Mouse (Mus musculus) heart, embryonic 14.5 days (tissue): ENCODE results near the gene Ehbp1l1. TPM values are rescaled to one million over a fixed set of nuclear protein-coding genes. Genes with fewer than 3 reads are reported as not detected.
A peak's percentile ranks its signal among the peaks of the same experiment; 100 is the strongest.
"Not testable (repeated sequence)": the region's sequence is repeated elsewhere in the genome, so short reads cannot be mapped to it uniquely, and the experiment has no call there.

ENCODE experiments used
- ATAC-seq: fragments of 200-750 bp; cut with Nextera tagmentation; 2 replicates; pipeline ENCODE4 v1.8.0; 2017; ENCODE audit warnings: low read depth, moderate TSS enrichment; ENCODE audit not compliant: insufficient number of reproducible peaks, insufficient read depth, low FRiP score
- H3K27ac ChIP-seq, 2 experiments: fragments of 200-500 bp in 1 of 2; fragments of 300-500 bp in 1 of 2; sonication (generic) in 1 of 2; replicated peaks in 1 of 2; 2 replicates each; pipeline ENCODE4 v1.5.1; 2012 to 2014; ENCODE audit warnings: low read depth in 2 of 2, low read length in 2 of 2, control low read depth in 1 of 2, mild to moderate bottlenecking in 1 of 2, mixed read lengths in 1 of 2; ENCODE audit not compliant: control insufficient read depth in 1 of 2, insufficient read depth in 1 of 2
- H3K27me3 ChIP-seq: fragments of 300-500 bp; sonication (generic); 2 replicates; pipeline ENCODE4 v1.6.1; 2014; ENCODE audit warnings: mild to moderate bottlenecking, low read length, control low read depth; ENCODE audit not compliant: control insufficient read depth, insufficient read depth
- H3K36me3 ChIP-seq: fragments of 300-500 bp; sonication (generic); 2 replicates; pipeline ENCODE4 v1.6.1; 2014; ENCODE audit warnings: mild to moderate bottlenecking, control low read depth, low read length, mixed read lengths; ENCODE audit not compliant: control insufficient read depth, insufficient read depth
- H3K4me1 ChIP-seq, 2 experiments: fragments of 200-500 bp in 1 of 2; fragments of 300-500 bp in 1 of 2; sonication (generic) in 1 of 2; 2 replicates each; pipeline ENCODE4 v1.6.1; 2012 to 2014; ENCODE audit warnings: low read length in 2 of 2, control low read depth in 1 of 2, mixed read lengths in 1 of 2; ENCODE audit not compliant: control insufficient read depth in 2 of 2, insufficient read depth in 2 of 2
- H3K4me2 ChIP-seq: fragments of 300-500 bp; sonication (generic); 2 replicates; pipeline ENCODE4 v1.6.1; 2014; ENCODE audit warnings: mild to moderate bottlenecking, low read length
- H3K4me3 ChIP-seq, 2 experiments: fragments of 200-500 bp in 1 of 2; fragments of 300-500 bp in 1 of 2; sonication (generic) in 1 of 2; 2 replicates each; pipeline ENCODE4 v1.5.1; 2012 to 2014; ENCODE audit warnings: low read length in 2 of 2, mild to moderate bottlenecking in 2 of 2, control low read depth in 1 of 2, low read depth in 1 of 2, moderate library complexity in 1 of 2; ENCODE audit not compliant: control insufficient read depth in 1 of 2, insufficient read depth in 1 of 2
- H3K9ac ChIP-seq: fragments of 300-500 bp; sonication (generic); 2 replicates; pipeline ENCODE4 v1.6.1; 2014; ENCODE audit warnings: mild to moderate bottlenecking, low read length
- H3K9me3 ChIP-seq: fragments of 300-500 bp; sonication (generic); 2 replicates; pipeline ENCODE4 v1.6.1; 2016; ENCODE audit warnings: low read length, control low read depth; ENCODE audit not compliant: control insufficient read depth
- WGBS: fragments of 180-500 bp; shearing (Covaris S2); extraction: QIAGEN DNeasy Blood & Tissue Kit; methylation state at CpG from one replicate; pipeline ENCODE4 v1.1.7; 2014; 5-methylcytosine and 5-hydroxymethylcytosine counted together
- polyA plus RNA-seq: library from polyadenylated mRNA; unstranded; fragments of >200 nt; fragmentation: Nextera tagmentation; extraction: Ambion mirVana; gene quantifications from 2 replicates; pipeline ENCODE4 v1.2.1, GENCODE M21; 2014

Ehbp1l1 gene
- polyA plus RNA-seq, 1 experiment from 2014 or later = 66.5 TPM

GRCm38 (mm10) chr19:5689088-5689428 is 37.1 kb downstream of the Ehbp1l1 start:
- Histone ChIP-seq H3K27me3 (no peaks in the 10 kb centered on the region), H3K4me2 (peak overlapping the region; percentile 100), H3K9ac (peak overlapping the region; percentile 85), H3K4me1 (peaks cover 16 to 48% of the 10 kb centered on the region in 2 experiments), H3K9me3 (no peaks in the 10 kb centered on the region), H3K27ac (peak overlapping the region; percentile 87 to 95), H3K36me3 (peaks cover 59% of the 10 kb centered on the region), H3K4me3 (peak overlapping the region; percentile 52 to 95)
- WGBS = 1% methylated on average over 7 of the region's 7 CpGs
- no peak for ATAC-seq

- Histone ChIP-seq H3K4me2 (peak within 1 kb of the TSS; percentile 100), H3K27me3 (no peaks in the 10 kb centered on the region), H3K27ac (peak within 1 kb of the TSS; percentile 87 to 95), H3K36me3 (peaks cover 59% of the 10 kb centered on the region), H3K4me3 (peak within 1 kb of the TSS; percentile 52 to 95), H3K9ac (peak within 1 kb of the TSS; percentile 85), H3K4me1 (peaks cover 16 to 43% of the 10 kb centered on the region in 2 experiments), H3K9me3 (no peaks in the 10 kb centered on the region)
- ATAC-seq = peak; percentile 87
- under 1% methylated on average over 69 of the region's 69 CpGs for WGBS
Observed at GRCm38 (mm10) chr19:5688200-5689087, 37.7 kb downstream of the Ehbp1l1 start, which contains the start of the genes Map3k11 and Pcnx3. TSS of gene Map3k11 (plus strand) at chr19:5688742. TSS of gene Pcnx3 (minus strand) at chr19:5688908.

GRCm38 (mm10) chr19:5687738-5688137 is 38.4 kb downstream of the Ehbp1l1 start:
- no peaks in the 10 kb centered on the region for H3K9me3 ChIP-seq
- peaks cover 59% of the 10 kb centered on the region for H3K36me3 ChIP-seq
- no peak for ATAC-seq
- peak overlapping the region in 1 of 2 experiments; percentile 87; a peak in 2 of 4 replicates for H3K27ac ChIP-seq
- no peaks in the 10 kb centered on the region for H3K27me3 ChIP-seq
- peak overlapping the region; percentile 85 for H3K9ac ChIP-seq
- peak overlapping the region; percentile 52 to 95 for H3K4me3 ChIP-seq
- 22% methylated on average over 9 of the region's 9 CpGs for WGBS
- H3K4me1 ChIP-seq = peaks cover 16 to 38% of the 10 kb centered on the region in 2 experiments
- H3K4me2 ChIP-seq = peak overlapping the region; percentile 100

- H3K27ac ChIP-seq, H3K9me3 ChIP-seq, ATAC-seq, H3K9ac ChIP-seq, H3K27me3 ChIP-seq: not testable (repeated sequence)
- peaks cover 66% of the 10 kb centered on the region for H3K36me3 ChIP-seq
- H3K4me1 ChIP-seq = peaks cover 16 to 30% of the 10 kb centered on the region in 2 experiments
- 93% methylated on average over 11 of the region's 12 CpGs for WGBS
- peak overlapping the region; percentile 100; the same call in 1 of the 2 replicates for H3K4me2 ChIP-seq
- peak overlapping the region in 1 of 2 experiments; percentile 52; a peak in 1 of 4 replicates for H3K4me3 ChIP-seq
Observed at GRCm38 (mm10) chr19:5686954-5687353, 39.2 kb downstream of the Ehbp1l1 start.

GRCm38 (mm10) chr19:5686437-5686836 is 39.7 kb downstream of the Ehbp1l1 start:
- Histone ChIP-seq H3K9ac (no peak overlapping the region), H3K27me3 (no peaks in the 10 kb centered on the region), H3K4me3 (no peak overlapping the region), H3K27ac (no peak overlapping the region), H3K4me1 (peaks cover 13 to 25% of the 10 kb centered on the region in 2 experiments), H3K36me3 (peaks cover 66% of the 10 kb centered on the region), H3K4me2 (no peak overlapping the region), H3K9me3 (no peaks in the 10 kb centered on the region)
- WGBS = 81% methylated on average over 13 of the region's 13 CpGs
- ATAC-seq = no peak

- no peak overlapping the region for H3K4me3 ChIP-seq
- WGBS = 90% methylated on average over 11 of the region's 11 CpGs
- ATAC-seq = no peak
- H3K4me2 ChIP-seq = no peak overlapping the region
- no peak overlapping the region for H3K27ac ChIP-seq
- no peaks in the 10 kb centered on the region for H3K9me3 ChIP-seq
- H3K36me3 ChIP-seq = peaks cover 66% of the 10 kb centered on the region
- no peak overlapping the region for H3K9ac ChIP-seq
- peaks cover 11 to 19% of the 10 kb centered on the region in 2 experiments for H3K4me1 ChIP-seq
- H3K27me3 ChIP-seq = no peaks in the 10 kb centered on the region
Observed at GRCm38 (mm10) chr19:5685861-5686260, 40.3 kb downstream of the Ehbp1l1 start.

GRCm38 (mm10) chr19:5685431-5685830 is 40.7 kb downstream of the Ehbp1l1 start:
- no peak overlapping the region for H3K9ac ChIP-seq
- no peak overlapping the region for H3K4me3 ChIP-seq
- WGBS = 89% methylated on average over 19 of the region's 19 CpGs
- no peaks in the 10 kb centered on the region for H3K9me3 ChIP-seq
- H3K27me3 ChIP-seq = no peaks in the 10 kb centered on the region
- ATAC-seq = no peak
- H3K4me2 ChIP-seq = no peak overlapping the region
- H3K36me3 ChIP-seq = peaks cover 68% of the 10 kb centered on the region
- peaks cover 6 to 15% of the 10 kb centered on the region in 2 experiments for H3K4me1 ChIP-seq
- no peak overlapping the region for H3K27ac ChIP-seq
